Mouse (Mus musculus) heart, adult 11 months (tissue): ENCODE data around the gene Kctd8.

Experiments used
- DNase-seq: peaks from one replicate; pipeline ENCODE4 v3.0.0; 2022

The Kctd8 gene

DNA sequence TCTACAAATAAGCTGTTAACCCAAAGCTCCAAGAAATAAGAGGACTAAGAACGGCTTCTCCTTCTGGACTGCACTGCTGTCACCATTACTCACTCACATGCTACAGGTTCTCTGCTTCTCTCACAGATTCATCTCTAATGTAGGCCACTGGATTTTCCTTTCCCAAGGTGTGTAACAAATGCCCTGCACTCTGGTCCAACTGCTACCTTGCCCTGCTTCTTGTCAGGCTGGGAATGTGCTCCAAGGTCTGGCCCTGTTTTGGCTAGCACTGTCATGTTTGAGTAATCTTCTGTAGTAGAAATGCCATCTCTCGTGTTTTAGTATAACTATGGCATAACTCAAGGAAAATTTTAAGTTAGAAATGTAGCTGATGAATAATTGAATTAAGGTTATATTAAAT lies 195.7 kb downstream of the Kctd8 start:
- DNase-seq = no peak

DNA sequence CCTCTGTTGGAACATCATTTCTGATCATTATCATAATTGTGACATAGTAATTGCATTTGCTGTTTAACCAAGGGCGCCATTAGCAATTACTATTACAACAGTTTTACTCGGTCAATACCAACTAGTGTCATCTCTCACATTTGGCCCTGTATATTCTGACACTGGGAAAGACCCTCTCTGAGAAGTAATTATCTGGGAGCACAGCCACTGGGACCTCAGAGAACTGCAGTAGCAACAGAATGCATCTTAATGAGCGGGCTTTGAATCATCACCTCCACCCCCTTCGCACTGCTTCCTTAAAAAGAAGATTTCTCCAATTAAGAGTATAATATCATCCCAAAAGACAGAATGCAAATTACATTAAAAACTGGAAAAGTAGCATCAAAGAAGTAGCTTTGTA lies 200.4 kb downstream of the Kctd8 start:
- DNase-seq = no peak

DNA sequence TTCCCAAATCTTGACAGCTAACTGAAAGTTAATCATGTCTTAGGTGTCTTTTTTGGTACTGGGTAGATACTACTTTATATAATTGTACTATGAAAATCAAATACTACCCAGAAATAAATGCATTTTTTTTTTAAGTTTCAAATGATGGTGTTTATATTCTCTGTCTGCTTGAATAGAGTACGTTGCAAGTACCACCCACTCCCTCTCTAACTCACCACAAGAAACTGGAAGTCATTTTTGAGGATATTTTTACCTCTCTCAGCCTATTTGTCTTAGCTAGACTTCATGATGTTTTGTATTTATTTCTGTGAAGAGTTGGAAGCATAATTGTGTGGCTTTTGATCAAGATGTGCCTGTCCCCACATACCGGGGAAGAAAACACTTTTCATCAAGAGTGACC lies 232.8 kb downstream of the Kctd8 start:
- DNase-seq = no peak

DNA sequence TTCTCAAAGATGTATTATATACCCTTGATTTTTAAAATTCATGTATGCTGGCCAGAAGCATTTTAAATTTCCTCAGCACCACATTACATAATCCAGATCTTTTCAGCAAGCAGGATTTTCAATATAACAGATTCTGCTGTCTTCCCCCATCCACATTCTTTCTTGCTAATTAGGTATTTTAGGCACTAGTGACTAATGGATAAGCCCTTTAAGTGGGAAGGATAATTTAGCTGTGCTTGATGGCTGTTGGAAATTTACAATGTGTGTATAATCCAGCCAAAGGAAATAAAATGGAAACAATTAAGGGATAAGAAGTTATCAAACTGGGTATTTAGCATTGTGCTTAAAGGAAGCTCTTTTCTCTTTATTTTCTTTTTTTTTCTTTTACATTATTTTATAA lies 252.6 kb downstream of the Kctd8 start:
- DNase-seq = no peak
